Mouse (Mus musculus) thymus, adult 2 months (tissue): ENCODE results near the gene Phpt1.

ENCODE experiments used
- CTCF ChIP-seq: fragments of 200-500 bp; IDR thresholded peaks from 2 replicates; pipeline ENCODE4 v1.5.1; 2012; ENCODE audit warnings: mild to moderate bottlenecking, control low read depth, low read length, moderate library complexity, borderline replicate concordance; ENCODE audit not compliant: control insufficient read depth, poor library complexity, insufficient read depth; ENCODE audit errors: extremely low read depth
- POLR2A ChIP-seq: fragments of 200-500 bp; IDR thresholded peaks from 2 replicates; pipeline ENCODE4 v1.6.1; 2012; ENCODE audit warnings: mild to moderate bottlenecking, low read length, control low read depth, moderate library complexity; ENCODE audit not compliant: control insufficient read depth, poor library complexity, insufficient read depth; ENCODE audit errors: extremely low read depth

- no peak for TF ChIP-seq POLR2A
- no peak for TF ChIP-seq CTCF
Observed at GRCm38 (mm10) chr2:25566558-25566957, 8.5 kb downstream of the Phpt1 start.
